Mouse (Mus musculus) B cell, adult 2 months (primary cell): ENCODE results near the gene Epm2a.
"Not testable (repeated sequence)": the region's sequence is repeated elsewhere in the genome, so short reads cannot be mapped to it uniquely, and the experiment has no call there.

ENCODE experiments used
- DNase-seq, 2 experiments: peaks; one replicate each; pipeline ENCODE4 v3.0.0; 2022

The Epm2a gene

DNA sequence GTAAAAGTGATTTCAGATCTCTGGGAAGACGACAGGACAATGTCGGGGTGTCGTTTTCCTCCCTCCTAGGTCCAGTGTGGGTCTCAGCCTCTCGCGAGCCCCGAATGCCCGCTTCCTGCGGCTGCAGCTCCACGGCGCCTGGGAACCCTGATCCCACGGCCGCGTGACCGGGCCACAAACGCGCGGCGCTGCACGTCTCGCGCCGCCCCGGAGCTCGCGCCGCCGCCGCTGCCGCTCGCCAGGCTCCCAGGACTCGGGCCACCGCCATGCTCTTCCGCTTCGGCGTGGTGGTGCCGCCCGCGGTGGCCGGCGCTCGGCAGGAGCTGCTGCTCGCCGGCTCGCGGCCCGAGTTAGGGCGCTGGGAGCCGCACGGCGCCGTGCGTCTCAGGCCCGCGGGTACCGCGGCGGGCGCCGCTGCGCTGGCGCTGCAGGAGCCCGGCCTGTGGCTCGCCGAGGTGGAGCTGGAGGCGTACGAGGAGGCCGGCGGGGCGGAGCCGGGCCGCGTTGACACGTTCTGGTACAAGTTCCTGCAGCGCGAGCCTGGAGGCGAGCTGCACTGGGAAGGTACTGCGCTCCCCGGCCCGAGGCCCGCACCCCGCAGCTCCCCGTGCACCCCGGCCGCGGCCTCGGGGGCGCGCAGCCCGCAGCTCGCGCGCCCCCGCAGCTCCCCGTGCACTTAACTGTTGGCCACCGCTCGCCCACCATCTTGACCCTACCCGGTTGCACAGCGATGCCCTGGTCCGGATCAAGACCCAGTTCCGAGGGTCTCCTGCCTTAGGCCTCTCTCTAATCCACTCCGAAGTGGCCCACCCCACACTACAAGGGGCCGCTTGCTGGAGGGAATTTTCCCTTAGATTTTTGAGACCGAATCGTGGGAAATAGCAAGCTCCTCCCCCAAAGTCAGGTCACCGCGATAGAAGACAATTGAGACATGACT, at the start of gene Epm2a:
Gene Epm2a, plus strand, starts transcription at position 200 of the 937 bp plus-strand sequence.
- peak; percentile 63 for DNase-seq

DNA sequence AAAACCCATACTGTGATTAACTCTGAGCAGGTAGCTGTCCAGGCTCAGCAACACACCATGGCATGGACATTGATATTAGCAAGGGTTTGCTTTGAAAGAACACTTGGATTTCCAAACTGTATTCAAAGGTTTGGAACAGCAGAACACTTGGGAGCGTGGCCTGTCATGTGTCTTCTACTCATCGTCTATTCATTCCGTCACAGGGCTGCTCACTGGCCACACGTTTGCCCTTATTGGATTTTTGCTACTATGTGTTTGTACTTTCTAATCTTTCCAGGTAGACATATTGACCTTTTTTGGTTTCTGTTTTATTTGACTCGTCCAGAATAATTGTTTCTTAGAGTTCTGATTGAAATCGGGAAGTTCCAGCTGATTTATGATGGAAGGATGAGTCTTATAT, 44.8 kb upstream of the Epm2a start:
- no peak for DNase-seq

- no peak for DNase-seq
These were observed 37.7 kb upstream of the Epm2a start for GRCm38 (mm10) chr10:11305365-11306053.

- no peak for DNase-seq
These were observed 37.2 kb upstream of the Epm2a start for GRCm38 (mm10) chr10:11306054-11306367.

GRCm38 (mm10) chr10:11309866-11310265, 33.3 kb upstream of the Epm2a start:
- DNase-seq = no peak

DNA sequence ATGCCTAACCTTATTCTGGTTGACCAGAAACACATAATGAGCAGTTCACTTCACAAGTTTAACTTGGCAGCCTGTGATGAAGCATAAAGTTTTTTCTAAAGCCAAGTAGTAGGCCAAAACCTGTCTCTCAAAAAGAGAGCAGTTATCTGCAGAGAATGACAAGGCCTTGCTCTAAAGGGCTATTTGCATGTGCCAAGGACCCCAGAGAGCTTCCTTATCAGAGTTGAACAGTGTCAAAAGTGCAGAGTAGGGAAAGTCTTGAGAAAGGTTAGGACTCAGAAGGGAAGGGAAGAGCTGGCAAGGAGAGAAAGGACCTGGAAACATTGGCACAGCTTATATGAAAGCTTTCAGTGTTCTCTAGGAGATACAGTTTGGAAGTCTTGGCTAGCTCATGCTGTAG, 32.7 kb upstream of the Epm2a start:
- no peak for DNase-seq

DNA sequence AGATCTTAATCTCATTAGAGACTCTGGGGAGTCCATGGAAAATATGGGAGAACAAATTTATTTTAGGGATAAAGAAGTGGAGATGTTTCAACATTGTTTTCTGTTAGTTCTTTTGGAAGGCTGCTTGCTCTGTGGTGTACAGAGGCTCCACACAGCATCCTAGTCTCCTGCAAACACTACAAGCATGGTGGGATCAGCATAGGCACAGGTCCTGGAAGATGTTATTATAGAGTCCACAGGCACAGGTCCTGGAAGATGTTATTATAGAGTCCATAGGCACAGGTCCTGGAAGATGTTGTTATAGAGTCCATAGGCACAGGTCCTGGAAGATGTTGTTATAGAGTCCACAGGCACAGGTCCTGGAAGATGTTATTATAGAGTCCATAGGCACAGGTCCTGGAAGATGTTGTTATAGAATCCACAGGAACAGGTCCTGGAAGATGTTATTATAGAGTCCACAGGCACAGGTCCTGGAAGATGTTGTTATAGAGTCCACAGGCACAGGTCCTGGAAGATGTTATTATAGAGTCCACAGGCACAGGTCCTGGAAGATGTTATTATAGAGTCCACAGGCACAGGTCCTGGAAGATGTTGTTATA, 25.2 kb upstream of the Epm2a start:
- not testable (repeated sequence) for DNase-seq

GRCm38 (mm10) chr10:11319446-11319970, 23.7 kb upstream of the Epm2a start:
- no peak for DNase-seq

DNA sequence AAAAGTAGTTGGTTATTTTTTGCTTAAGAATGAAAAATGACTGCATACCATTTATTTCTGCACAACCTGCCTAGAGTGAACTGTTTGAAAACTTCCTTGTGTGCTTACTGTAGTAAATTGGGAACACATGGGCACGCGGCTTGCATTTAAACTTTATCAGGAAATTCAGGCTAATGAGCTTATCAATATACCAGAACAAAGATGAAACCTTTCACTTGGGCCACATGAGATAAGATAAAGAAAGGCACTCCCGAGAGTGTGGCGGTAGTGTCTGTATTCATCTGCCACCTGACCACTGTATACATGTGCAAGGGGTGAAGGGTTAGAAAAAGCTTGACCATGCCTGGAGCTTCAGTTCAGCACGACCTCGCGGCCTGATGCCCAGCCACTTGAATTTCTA, 20.9 kb upstream of the Epm2a start:
- DNase-seq = no peak

DNA sequence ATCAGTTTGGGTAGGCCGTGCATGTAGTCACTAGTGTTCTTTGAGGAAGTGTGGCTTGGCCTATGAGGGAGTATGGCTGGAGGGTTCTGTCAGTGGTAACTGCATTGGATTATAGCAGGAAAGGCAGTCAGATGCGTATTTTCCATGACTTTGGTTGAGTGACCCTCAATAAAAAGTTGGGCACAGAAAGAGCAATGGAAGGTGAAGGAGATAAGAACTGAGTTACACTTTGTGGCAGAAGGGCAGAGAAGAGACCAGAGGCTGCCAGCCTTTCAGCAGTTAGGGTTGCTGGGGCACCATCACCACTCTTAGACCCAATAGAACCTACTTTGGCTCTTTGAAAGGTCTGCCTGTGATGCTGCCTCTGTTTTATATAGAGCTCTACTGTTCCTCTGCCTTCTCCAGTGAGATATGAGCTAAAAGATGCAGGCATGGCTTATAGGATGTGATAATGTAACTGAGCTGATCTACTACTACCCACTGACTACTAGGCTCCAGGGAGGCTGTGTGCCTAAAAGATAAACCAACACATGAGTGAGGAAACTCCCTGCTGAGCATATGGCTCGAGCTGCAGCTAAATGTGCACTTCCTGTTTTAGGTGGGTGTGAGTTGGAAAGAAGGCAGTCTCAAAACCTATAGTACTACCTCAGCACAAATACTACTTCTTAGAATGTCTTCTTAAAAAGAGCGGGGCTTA, 19.9 kb upstream of the Epm2a start:
- DNase-seq = no peak

- DNase-seq = no peak
These were observed 16.7 kb upstream of the Epm2a start for GRCm38 (mm10) chr10:11326526-11326925.

DNA sequence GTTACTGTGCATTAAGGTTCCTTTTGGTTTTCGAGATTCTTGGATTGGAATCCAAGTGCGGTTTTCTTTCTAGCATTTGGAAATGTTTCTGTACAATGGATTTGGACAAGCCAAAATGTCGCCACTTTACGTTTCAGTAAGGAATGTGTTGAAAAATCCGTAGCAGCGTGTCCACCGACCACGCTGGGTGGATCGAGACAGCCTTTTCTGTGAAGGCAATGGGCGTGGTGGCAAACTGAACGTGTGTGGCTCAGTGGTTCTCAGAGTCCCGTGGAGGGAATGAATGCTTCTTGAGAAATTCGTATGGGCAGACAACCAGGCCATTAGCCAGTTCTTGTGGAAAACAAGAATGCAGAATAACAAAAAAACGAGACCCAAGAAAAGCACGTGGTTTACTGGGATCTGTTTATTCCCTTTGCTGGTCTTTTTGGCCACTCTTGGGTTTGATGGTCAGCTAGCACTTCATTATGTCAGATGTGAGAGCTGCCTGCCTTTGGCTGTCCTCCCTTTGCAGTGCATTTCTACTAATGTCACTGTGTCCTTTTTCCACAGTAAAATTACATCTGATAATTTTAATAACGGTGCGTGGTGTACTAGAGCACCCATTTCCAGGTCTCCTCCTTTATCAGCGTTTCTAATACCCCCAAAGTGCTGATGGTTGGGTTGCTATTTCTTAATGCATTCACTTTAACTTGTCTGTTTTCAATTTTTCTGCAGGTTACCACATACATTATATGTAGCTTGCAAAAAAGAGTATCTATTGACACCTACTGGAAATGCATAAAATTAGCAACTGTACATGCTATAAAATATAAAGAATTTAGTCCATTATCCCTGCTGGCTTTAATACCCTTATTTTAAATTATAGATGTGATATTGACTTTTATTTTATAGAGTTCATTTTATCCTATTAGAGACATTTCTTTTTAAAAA, 1.6 kb downstream of the Epm2a start:
- no peak for DNase-seq

DNA sequence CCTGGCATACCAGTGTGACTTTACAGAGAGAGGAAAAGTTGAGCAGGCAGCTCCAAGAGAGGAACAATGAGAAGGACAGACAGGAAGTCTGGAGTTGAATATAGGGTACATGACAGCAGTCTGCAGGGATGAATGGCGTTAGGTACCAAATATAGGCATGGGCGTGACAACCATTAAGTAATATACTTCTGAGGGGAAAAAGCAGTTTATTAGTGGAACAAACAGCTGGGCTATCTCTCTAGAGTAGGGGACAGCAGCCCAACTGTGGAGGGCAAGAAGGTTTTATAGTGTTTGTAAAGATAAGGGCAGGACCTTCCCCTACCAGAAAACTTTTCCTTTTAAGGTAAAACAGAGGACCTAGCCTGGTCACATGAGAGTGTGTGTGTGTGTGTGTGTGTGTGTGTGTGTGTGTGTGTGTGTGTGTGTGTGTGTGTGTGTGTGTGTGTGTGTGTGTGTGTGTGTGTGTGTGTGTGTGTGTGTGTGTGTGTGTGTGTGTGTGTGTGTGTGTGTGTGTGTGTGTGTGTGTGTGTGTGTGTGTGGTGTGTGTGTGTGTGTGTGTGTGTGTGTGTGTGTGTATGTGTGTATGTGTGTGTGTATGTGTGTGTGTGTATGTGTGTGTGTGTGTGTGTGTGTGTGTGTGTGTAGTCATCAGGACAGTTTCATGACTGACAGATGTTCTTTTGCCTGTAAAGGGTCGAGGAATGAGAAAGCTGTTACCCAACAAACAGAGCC, 7.2 kb downstream of the Epm2a start:
- not testable (repeated sequence) for DNase-seq

DNA sequence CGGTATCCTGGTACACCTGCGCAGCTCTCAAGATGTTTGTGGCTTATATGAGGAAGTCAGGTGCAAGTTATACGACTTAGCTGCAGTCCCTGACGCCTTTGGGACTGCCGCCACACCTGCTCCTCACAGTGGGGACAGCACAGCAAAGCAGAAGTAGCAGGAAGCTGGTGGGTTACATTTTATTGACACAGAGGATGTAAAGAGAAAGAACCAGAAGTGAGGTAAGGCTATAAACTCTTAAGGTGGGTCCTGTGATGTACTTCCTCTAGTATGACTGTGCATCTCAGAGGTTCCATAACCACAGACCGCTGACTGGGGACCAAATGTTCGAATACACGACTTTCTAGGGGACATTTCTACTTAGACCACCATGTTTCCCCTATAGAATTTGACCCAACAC, 11.4 kb downstream of the Epm2a start:
- no peak for DNase-seq

- DNase-seq = peak; percentile 5 to 7
These were observed 18.9 kb downstream of the Epm2a start for GRCm38 (mm10) chr10:11361985-11362692.

DNA sequence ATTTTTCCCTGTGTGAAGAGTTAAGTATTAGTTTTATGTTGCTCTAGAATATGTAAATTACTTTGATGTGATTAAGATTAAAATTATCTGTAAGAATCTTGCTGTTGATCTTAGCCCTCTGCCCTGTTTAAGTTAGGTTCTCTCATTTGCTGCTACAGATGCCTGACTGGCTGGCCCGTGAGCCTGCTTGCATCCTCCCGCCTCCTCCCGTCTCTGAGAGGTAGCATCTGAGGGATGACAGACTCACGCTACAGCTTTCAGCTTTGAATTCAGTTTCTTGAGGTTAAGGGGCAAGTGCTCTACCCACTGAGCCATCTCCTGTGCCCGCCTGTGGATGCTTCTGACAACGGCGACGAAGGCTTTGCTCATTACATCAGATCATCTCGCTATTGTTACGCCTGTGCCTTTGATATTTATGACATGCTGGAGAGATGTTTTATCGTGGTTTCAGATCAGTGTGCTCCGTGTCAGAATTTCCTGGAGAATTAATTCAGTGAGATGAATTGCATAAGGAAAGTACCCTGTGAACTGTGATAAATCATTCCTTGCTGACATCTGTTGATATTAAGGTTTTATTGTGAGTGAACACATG, 19.8 kb downstream of the Epm2a start:
- DNase-seq = no peak

- no peak for DNase-seq
These were observed 38.1 kb downstream of the Epm2a start for GRCm38 (mm10) chr10:11381302-11381701.

GRCm38 (mm10) chr10:11410926-11411325, 67.7 kb downstream of the Epm2a start:
- no peak for DNase-seq

DNA sequence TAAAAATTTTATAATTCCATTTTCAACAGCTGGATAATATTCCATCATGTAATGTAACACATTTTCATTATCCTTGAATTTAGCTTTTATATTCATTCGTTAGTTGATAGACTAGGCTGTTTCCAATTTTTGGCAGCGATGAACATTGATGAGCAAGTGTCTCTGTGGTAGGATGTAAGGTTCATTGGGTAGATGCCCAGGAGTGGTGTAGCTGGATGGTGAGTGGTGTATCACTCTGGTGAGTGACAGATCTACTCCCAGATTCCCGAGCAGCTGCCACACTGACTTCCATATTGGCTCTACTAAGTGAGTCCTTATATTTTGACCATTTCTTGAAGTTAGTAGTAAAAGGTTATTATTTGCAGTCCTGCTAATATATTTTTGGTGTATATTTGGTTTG, 76.9 kb downstream of the Epm2a start:
- no peak for DNase-seq
